Mouse (Mus musculus) CD4-positive, CD25-positive, alpha-beta regulatory T cell (primary cell): Measurements from ENCODE around the gene Gm10130. TPM values are rescaled to one million over a fixed set of nuclear protein-coding genes. Genes with fewer than 3 reads are reported as not detected.

ENCODE experiments used
- polyA plus RNA-seq: library from polyadenylated mRNA; unstranded; fragments of 100-300 nt; shearing (Covaris generic); gene quantifications from one replicate; pipeline ENCODE4 v1.2.1, GENCODE M21; 2017

Gene Gm10130
- polyA plus RNA-seq = 38.9 TPM

DNA sequence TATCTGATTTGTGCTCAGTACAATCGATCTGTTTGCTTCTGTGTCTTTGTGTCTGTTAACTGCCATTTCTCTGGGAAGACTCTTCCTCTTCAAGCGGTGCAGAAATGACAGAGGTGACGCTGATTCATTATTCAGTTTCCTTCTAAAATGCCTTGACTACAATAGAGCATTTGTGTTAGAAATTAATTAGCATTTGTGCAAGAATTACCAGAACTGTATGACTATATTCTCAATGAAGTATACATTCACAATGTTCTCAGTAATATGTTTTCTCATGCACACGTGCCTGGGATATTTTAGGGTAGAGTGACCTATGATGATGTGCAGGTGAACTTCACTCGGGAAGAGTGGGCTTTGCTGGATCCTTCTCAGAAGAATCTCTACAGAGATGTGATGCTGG, at the start of gene Gm10130:
Gm10130 (plus strand) TSS at position 301 of the 400 bp plus-strand sequence.

DNA sequence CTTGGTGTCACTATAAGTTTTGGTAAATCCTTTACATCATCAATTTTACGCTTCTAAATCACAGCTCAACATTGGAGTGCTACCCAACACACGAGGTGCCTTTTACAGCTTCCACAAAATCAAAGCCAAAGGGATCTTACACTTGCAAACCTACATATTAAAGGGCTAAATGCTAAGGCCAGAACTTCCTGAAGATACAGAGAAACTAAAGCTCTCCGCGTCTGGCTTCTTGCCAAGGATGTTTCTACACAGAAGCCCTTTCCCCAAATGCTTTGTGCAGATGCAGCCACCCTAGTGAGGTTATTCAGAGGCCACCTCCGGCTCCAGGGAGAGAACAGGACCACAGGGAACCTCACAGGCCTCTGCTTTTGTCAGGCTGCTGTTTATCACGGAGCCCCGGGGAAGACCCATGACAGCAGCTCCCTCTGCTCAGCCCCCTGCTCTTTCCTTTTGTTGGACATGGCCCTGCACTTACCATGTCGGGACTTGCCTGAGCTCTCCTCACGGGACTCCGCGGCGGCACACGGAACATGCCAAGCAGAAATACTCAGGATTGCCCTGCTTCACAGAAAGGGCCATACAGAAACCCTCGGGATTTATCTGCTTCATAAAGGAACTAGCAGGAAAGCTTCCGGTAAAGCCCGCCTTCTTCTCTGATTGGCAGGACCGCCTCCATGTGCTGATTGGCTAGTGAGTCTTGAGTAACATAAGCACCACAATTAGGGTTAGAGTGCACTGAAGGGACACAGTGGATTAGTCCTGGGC, 38.8 kb downstream of the Gm10130 start, which contains the start of gene 3300002I08Rik:
3300002I08Rik (minus strand) TSS at position 653 of the 765 bp plus-strand sequence.

Other genes starting within 250 kb of the Gm10130 start
- 28.1 TPM for gene Zfp120, start 187.0 kb upstream of the Gm10130 start, polyA plus RNA-seq
- not detected for gene Gm10770, start 144.0 kb upstream of the Gm10130 start, polyA plus RNA-seq
- gene Gm14139, start 141.9 kb upstream of the Gm10130 start, polyA plus RNA-seq = 1.8 TPM
- 16.8 TPM for gene Zfp937, start 105.6 kb upstream of the Gm10130 start, polyA plus RNA-seq
- gene Gm21994, start 68.1 kb upstream of the Gm10130 start, polyA plus RNA-seq = 62.9 TPM
- 0.43 TPM for gene Gm14124, start 66.2 kb upstream of the Gm10130 start, polyA plus RNA-seq
- gene 3300002I08Rik, start 39.1 kb downstream of the Gm10130 start, polyA plus RNA-seq = 9.1 TPM
- 7.4 TPM for gene Zfp442, start 127.8 kb downstream of the Gm10130 start, polyA plus RNA-seq
- 0.42 TPM for gene Zfp345, start 161.4 kb downstream of the Gm10130 start, polyA plus RNA-seq
- 115 TPM for gene Cst7, start 246.7 kb downstream of the Gm10130 start, polyA plus RNA-seq